Mouse (Mus musculus) kidney, adult 2 months (tissue): Measurements from ENCODE around the gene Mcm5.

Experiments
- CTCF ChIP-seq: fragments of 200-500 bp; conservative IDR thresholded peaks from 2 replicates; pipeline ENCODE4 v1.5.1; 2011; ENCODE audit warnings: low read depth, mild to moderate bottlenecking, control low read depth, low read length, moderate library complexity, mixed read lengths; ENCODE audit not compliant: insufficient read depth, insufficient read length
- POLR2A ChIP-seq: fragments of 200-500 bp; IDR thresholded peaks from one replicate; pipeline ENCODE4 v1.6.1; 2011; ENCODE audit warnings: low read depth, low read length, control low read depth

GRCm38 (mm10) chr8:75074876-75075275 lies 34.5 kb upstream of the Mcm5 start:
- TF ChIP-seq POLR2A = no peak
- TF ChIP-seq CTCF = no peak
